Mouse (Mus musculus) mouse trophoblast stem cell (cell line): ENCODE data around the gene Gas2l1.

ENCODE experiments used
- in situ Hi-C, 2 experiments: fragments of 300-500 bp; cut with MseI, MboI; formaldehyde crosslinking; loops; 2 replicates in 1 of 2; 3 replicates in 1 of 2; pipeline ENCODE4 v1.15.1; 2025

Gas2l1 gene

GRCm38 (mm10) chr11:5064282-5065055, 658 bp downstream of the Gas2l1 start:
- in situ Hi-C loops = no loop called here

- in situ Hi-C loops = no loop called here
These were observed 1.4 kb downstream of the Gas2l1 start for GRCm38 (mm10) chr11:5063561-5064281.

- in situ Hi-C loops = no loop called here
These were observed 2.1 kb downstream of the Gas2l1 start for GRCm38 (mm10) chr11:5062860-5063505.

- in situ Hi-C loops = no loop called here
These were observed 2.8 kb downstream of the Gas2l1 start for GRCm38 (mm10) chr11:5062326-5062725.

GRCm38 (mm10) chr11:5061413-5062139, 3.6 kb downstream of the Gas2l1 start:
- in situ Hi-C loops = no loop called here

GRCm38 (mm10) chr11:5060756-5061412, 4.2 kb downstream of the Gas2l1 start:
- in situ Hi-C loops = no loop called here

- in situ Hi-C loops = no loop called here
These were observed 5.4 kb downstream of the Gas2l1 start for GRCm38 (mm10) chr11:5059704-5060156.

GRCm38 (mm10) chr11:5059230-5059629, 5.9 kb downstream of the Gas2l1 start:
- in situ Hi-C loops = no loop called here

GRCm38 (mm10) chr11:5058783-5059182, 6.3 kb downstream of the Gas2l1 start:
- in situ Hi-C loops = no loop called here

GRCm38 (mm10) chr11:5057856-5058641, 7.1 kb downstream of the Gas2l1 start, which contains the start of gene Rasl10a:
Rasl10a (plus strand) TSS chr11:5058128.
- in situ Hi-C loops = no loop called here

- in situ Hi-C loops = no loop called here
These were observed 7.6 kb downstream of the Gas2l1 start for GRCm38 (mm10) chr11:5057541-5057855.

GRCm38 (mm10) chr11:5057064-5057463, 8.1 kb downstream of the Gas2l1 start:
- in situ Hi-C loops = no loop called here

GRCm38 (mm10) chr11:5055945-5056938, 8.9 kb downstream of the Gas2l1 start:
- in situ Hi-C loops = no loop called here

- in situ Hi-C loops = no loop called here
These were observed 10.3 kb downstream of the Gas2l1 start for GRCm38 (mm10) chr11:5054874-5055273.

- in situ Hi-C loops = no loop called here
These were observed 11.0 kb downstream of the Gas2l1 start for GRCm38 (mm10) chr11:5054151-5054550.

- in situ Hi-C loops = no loop called here
These were observed 12.8 kb downstream of the Gas2l1 start for GRCm38 (mm10) chr11:5052200-5052854.

GRCm38 (mm10) chr11:5051629-5052028, 13.5 kb downstream of the Gas2l1 start:
- in situ Hi-C loops = no loop called here

GRCm38 (mm10) chr11:5046321-5046926, 18.7 kb downstream of the Gas2l1 start:
- in situ Hi-C loops = no loop called here
